Mouse (Mus musculus) liver, embryonic 16.5 days (tissue): ENCODE results near the gene Psph. TPM values are rescaled to one million over a fixed set of nuclear protein-coding genes. Genes with fewer than 3 reads are reported as not detected.
"Not testable (repeated sequence)": the region's sequence is repeated elsewhere in the genome, so short reads cannot be mapped to it uniquely, and the experiment has no call there.

Source experiments
- ATAC-seq: fragments of 200-750 bp; cut with Nextera tagmentation; 2 replicates; pipeline ENCODE4 v1.8.0; 2017; ENCODE audit warnings: low read depth, mild to moderate bottlenecking, moderate number of reproducible peaks, moderate library complexity
- H3K27ac ChIP-seq: fragments of 300-500 bp; sonication (generic); 2 replicates; pipeline ENCODE4 v1.5.1; 2014; ENCODE audit warnings: mild to moderate bottlenecking, low read length
- H3K27me3 ChIP-seq: fragments of 300-500 bp; sonication (generic); 2 replicates; pipeline ENCODE4 v1.6.1; 2014; ENCODE audit warnings: low read depth, low read length, mixed read lengths; ENCODE audit not compliant: control insufficient read depth, insufficient read depth
- H3K36me3 ChIP-seq: fragments of 300-500 bp; sonication (generic); 2 replicates; pipeline ENCODE4 v1.6.1; 2014; ENCODE audit warnings: mild to moderate bottlenecking; ENCODE audit not compliant: control insufficient read depth, insufficient read depth
- H3K4me1 ChIP-seq: fragments of 300-500 bp; sonication (generic); 2 replicates; pipeline ENCODE4 v1.6.1; 2014; ENCODE audit warnings: low read depth, low read length, mixed read lengths; ENCODE audit not compliant: control insufficient read depth
- H3K4me2 ChIP-seq: fragments of 300-500 bp; sonication (generic); 2 replicates; pipeline ENCODE4 v1.6.1; 2014; ENCODE audit warnings: low read depth, low read length, mixed read lengths
- H3K4me3 ChIP-seq: fragments of 300-500 bp; sonication (generic); 2 replicates; pipeline ENCODE4 v1.5.1; 2014; ENCODE audit warnings: low read depth, mild to moderate bottlenecking, low read length
- H3K9ac ChIP-seq: fragments of 300-500 bp; sonication (generic); 2 replicates; pipeline ENCODE4 v1.6.1; 2014; ENCODE audit warnings: low read depth, low read length
- H3K9me3 ChIP-seq: fragments of 300-500 bp; sonication (generic); replicated peaks from 2 replicates; pipeline ENCODE4 v1.6.1; 2016; ENCODE audit warnings: low read length; ENCODE audit not compliant: control insufficient read depth
- WGBS: fragments of 180-500 bp; shearing (Covaris S2); extraction: QIAGEN DNeasy Blood & Tissue Kit; methylation state at CpG from one replicate; pipeline ENCODE4 v1.1.7; 2014; ENCODE audit not compliant: insufficient replicate concordance; 5-methylcytosine and 5-hydroxymethylcytosine counted together
- polyA plus RNA-seq: library from polyadenylated mRNA; unstranded; fragments of >200 nt; fragmentation: Nextera tagmentation; extraction: Ambion mirVana; gene quantifications from 2 replicates; pipeline ENCODE4 v1.2.1, GENCODE M21; 2015

Psph gene
- polyA plus RNA-seq, 1 experiment from 2014 or later = 92.8 TPM

DNA sequence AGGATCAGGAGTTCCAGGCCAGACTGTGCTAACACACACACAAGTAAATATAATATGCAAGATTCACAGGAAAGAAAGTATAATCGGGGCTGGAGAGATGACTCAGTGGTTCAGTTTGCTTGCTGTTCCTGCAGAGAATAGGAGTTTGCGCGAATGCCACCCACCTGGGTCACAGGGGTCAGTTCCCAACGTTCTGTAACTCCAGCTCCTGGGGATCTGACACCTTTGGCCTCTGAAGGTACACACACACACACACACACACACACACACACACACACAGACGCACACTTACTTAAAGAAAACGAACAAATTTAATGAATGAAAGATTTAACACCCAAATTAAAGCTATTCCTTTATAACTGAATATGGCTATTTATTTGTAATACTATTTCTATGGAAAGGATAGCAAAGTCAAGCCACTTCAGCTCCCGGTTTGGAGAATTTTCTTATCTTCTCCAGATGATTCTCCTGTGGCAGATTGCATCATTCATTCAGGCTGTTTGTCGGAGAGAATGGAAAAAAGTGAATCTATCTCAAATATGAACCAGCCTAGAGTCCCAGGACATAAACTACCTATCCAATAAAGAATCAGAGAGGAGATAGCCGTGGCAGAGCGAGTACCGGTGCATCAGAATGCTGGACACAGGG is 8.8 kb downstream of the Psph start:
- Histone ChIP-seq H3K4me1 (peaks cover 7% of the 10 kb centered on the region), H3K9me3 (no peaks in the 10 kb centered on the region), H3K27ac (peak overlapping the region; percentile 79), H3K4me2 (peak overlapping the region; percentile 70), H3K36me3 (no peaks in the 10 kb centered on the region), H3K4me3 (peak overlapping the region; percentile 74), H3K9ac (peak overlapping the region; percentile 77), H3K27me3 (no peaks in the 10 kb centered on the region)
- WGBS = 30% methylated on average over 11 of the region's 11 CpGs
- ATAC-seq = peak; percentile 64

DNA sequence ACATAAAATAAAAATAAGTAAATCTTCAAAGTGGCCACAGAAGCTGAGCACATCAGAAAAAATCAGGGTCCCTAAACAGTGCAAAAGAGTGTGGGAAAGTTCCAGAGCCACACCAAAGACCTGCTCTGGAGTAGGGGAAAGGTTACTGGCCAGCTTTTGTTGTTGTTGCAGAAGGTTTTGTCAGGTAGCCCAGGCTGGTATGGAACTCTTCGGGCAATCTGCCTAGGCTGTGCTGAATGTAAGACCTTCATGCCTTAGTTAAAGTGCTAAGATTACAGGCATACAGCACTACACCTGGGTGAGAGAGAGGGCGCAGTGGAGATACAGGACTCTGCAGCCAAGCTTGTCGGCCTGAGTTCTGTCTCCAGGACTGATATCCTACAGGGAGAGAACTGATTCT is 12.6 kb downstream of the Psph start:
- peaks cover 7% of the 10 kb centered on the region for H3K4me1 ChIP-seq
- no peak overlapping the region for H3K9ac ChIP-seq
- no peak for ATAC-seq
- WGBS = 69% methylated on average over 3 of the region's 3 CpGs
- H3K27me3 ChIP-seq = no peaks in the 10 kb centered on the region
- no peaks in the 10 kb centered on the region; the same call in 1 of the 2 replicates for H3K36me3 ChIP-seq
- H3K27ac ChIP-seq = no peak overlapping the region
- no peaks in the 10 kb centered on the region for H3K9me3 ChIP-seq
- no peak overlapping the region for H3K4me3 ChIP-seq
- no peak overlapping the region for H3K4me2 ChIP-seq

- not testable (repeated sequence) for H3K4me2 ChIP-seq, H3K36me3 ChIP-seq, H3K4me3 ChIP-seq, H3K9ac ChIP-seq, H3K9me3 ChIP-seq, H3K27ac ChIP-seq, ATAC-seq, H3K4me1 ChIP-seq, H3K27me3 ChIP-seq
- WGBS = 62% methylated on average over 4 of the region's 4 CpGs
Observed at GRCm38 (mm10) chr5:129773330-129773729, 13.9 kb downstream of the Psph start.

GRCm38 (mm10) chr5:129772433-129772832 is 14.8 kb downstream of the Psph start:
- Histone ChIP-seq H3K36me3 (no peaks in the 10 kb centered on the region; the same call in none of the 2 replicates), H3K4me2 (no peak overlapping the region), H3K9me3 (no peaks in the 10 kb centered on the region), H3K27me3 (no peaks in the 10 kb centered on the region), H3K9ac (no peak overlapping the region), H3K27ac (no peak overlapping the region), H3K4me1 (peaks cover 2% of the 10 kb centered on the region; the same call in 1 of the 2 replicates), H3K4me3 (no peak overlapping the region)
- no peak for ATAC-seq
- 76% methylated on average over 10 of the region's 10 CpGs for WGBS

DNA sequence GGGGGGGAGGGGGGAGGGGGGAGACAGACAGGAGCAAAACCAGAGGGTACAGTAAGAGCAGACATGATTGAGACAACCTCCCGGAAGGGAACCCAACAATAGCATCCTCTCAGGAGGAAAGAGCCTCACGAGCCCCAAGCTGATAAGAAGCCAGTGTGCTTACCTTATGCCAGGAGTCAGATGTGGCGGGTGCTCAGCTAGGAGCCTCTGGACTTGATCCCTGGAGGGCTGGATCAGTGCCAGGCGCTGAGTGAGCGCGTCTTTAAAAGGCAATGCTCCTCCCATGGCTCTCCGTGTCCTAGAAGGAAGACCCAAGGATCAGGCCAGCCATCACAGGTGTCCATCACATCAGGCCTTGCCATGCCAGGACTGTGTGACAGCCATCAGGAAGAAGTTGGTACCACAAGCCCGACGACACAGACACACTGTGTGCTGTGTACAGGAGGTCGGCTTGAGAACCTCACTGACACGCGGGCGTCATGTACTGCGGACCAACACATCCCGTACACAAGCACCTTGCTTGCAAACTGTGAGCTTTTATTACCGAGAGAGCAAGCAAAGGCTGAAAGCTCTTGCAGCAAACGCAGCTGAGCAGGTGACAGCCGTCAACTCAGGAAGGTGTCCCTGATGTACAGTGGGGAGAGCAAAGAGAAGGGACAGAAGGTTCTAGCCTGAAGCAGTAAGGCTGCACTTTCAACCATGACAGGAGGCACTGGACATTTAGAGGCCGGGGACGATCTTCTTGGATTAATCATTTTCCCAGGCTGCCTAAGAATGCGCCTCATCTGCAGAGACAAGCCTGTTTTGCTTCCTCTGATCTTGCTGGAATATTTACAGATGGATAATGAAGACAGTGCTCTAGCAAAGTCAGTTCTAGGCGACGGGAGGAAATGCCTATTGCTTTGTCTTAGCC is 16.6 kb downstream of the Psph start:
- ATAC-seq = no peak
- no peaks in the 10 kb centered on the region for H3K27me3 ChIP-seq
- no peaks in the 10 kb centered on the region for H3K4me1 ChIP-seq
- H3K36me3 ChIP-seq = no peaks in the 10 kb centered on the region; the same call in none of the 2 replicates
- H3K27ac ChIP-seq = no peak overlapping the region
- no peak overlapping the region for H3K9ac ChIP-seq
- H3K9me3 ChIP-seq = no peaks in the 10 kb centered on the region
- no peak overlapping the region for H3K4me3 ChIP-seq
- WGBS = 73% methylated on average over 23 of the region's 23 CpGs
- no peak overlapping the region for H3K4me2 ChIP-seq

DNA sequence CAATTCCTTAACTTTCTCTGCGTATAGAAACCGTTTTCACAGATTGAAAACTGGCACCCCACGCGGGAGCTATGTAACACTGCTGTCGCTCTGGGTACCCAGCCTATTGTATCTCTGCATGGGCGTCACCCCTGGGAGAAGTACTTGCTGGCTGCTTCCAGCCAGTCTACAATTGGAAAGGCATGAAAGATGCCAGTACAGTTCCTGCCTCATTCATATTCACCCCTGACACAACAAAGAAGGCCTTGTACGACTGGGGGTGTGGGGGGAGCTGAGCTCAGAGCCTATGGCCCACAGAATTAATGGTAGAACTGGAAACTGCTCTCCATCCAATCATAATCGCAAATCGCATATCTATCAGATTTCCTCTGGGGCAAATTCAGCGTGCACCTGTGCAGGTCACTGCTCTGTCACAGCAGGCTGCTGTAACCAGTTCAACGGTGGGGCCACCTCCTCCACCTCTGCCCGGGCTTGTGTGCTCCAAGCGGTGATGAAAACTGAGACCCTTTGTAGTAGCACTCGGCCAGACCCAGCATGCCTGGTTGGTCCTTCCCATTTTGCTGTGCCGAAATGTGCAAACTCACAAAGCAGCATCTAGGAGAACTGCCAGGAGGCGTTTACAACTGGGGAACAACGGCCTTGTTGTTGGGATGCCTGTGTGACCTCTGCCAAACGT is 25.2 kb downstream of the Psph start:
- Histone ChIP-seq H3K4me1 (peaks cover 2% of the 10 kb centered on the region), H3K9me3 (no peaks in the 10 kb centered on the region), H3K9ac (no peak overlapping the region), H3K4me2 (no peak overlapping the region), H3K27me3 (no peaks in the 10 kb centered on the region), H3K27ac (no peak overlapping the region), H3K36me3 (peaks cover 4% of the 10 kb centered on the region), H3K4me3 (no peak overlapping the region)
- no peak for ATAC-seq
- 72% methylated on average over 18 of the region's 18 CpGs for WGBS

DNA sequence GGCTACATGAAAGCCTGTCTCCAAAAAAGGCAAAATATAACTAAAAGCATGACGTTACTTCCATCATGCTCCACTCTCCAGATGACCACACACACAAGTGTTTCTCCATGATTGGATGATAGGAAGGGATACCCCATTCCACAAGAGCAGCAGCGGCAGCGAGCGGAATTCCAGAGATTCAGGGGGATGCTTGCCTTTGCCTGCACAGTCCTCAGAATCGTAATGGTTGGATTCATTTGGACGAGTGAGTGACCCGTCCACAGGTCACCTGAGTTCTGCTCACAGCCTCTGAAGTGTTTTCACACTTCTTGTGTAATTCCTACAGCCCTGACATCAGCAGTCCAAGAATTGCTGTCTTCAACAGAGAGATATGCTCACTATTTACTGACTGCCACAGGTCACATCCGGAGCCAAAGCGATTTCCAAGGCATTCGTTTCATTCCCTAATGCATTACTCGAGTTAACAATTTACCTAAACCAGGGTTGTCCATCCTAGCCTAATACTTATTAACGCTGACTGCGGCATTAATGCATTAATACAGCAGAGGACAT is 27.2 kb downstream of the Psph start:
- Histone ChIP-seq H3K9ac (no peak overlapping the region), H3K4me1 (peaks cover 2% of the 10 kb centered on the region), H3K9me3 (no peaks in the 10 kb centered on the region), H3K4me2 (no peak overlapping the region), H3K27ac (no peak overlapping the region), H3K27me3 (no peaks in the 10 kb centered on the region), H3K4me3 (no peak overlapping the region), H3K36me3 (peaks cover 3% of the 10 kb centered on the region; the same call in 1 of the 2 replicates)
- peak; percentile 54 for ATAC-seq
- WGBS = 69% methylated on average over 13 of the region's 13 CpGs

DNA sequence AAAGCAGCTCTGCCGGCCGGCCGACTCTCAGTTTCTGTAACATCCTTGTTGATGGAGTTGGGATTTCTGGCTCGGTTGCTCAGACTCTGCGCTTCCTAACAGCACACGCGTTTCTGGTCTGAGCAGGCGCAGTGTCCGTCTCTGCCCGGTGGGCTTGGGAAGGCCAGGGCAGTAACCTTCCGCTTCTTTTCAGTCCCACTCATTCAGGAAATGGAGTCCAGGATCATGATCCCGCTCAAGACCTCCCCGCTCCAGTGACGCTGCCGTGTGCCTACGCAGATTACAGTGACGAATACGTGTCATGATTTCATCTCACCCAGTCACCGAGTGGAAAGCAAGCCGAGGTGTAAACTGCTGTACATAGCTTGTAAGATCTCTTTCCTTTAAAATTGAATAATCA is 30.4 kb downstream of the Psph start:
- Histone ChIP-seq H3K27ac (no peak overlapping the region), H3K4me1 (peaks cover 2% of the 10 kb centered on the region), H3K9me3 (no peaks in the 10 kb centered on the region), H3K27me3 (no peaks in the 10 kb centered on the region), H3K36me3 (no peaks in the 10 kb centered on the region), H3K4me2 (no peak overlapping the region), H3K9ac (no peak overlapping the region), H3K4me3 (no peak overlapping the region)
- no peak for ATAC-seq
- WGBS = 86% methylated on average over 20 of the region's 20 CpGs
